Mouse (Mus musculus) neural tube, embryonic 12.5 days (tissue): ENCODE results near the gene Hip1r. TPM values are rescaled to one million over a fixed set of nuclear protein-coding genes. Genes with fewer than 3 reads are reported as not detected.

Experiments
- ATAC-seq: fragments of 200-750 bp; cut with Nextera tagmentation; 2 replicates; pipeline ENCODE4 v1.8.0; 2017; ENCODE audit warnings: low read depth, mild to moderate bottlenecking, moderate TSS enrichment, moderate library complexity; ENCODE audit not compliant: low FRiP score
- H3K27ac ChIP-seq: fragments of 300-500 bp; sonication (generic); 2 replicates; pipeline ENCODE4 v1.5.1; 2016
- H3K27me3 ChIP-seq: fragments of 300-500 bp; sonication (generic); replicated peaks from 2 replicates; pipeline ENCODE4 v1.6.1; 2016; ENCODE audit warnings: mild to moderate bottlenecking
- H3K36me3 ChIP-seq: fragments of 300-500 bp; sonication (generic); 2 replicates; pipeline ENCODE4 v1.6.1; 2016; ENCODE audit warnings: mild to moderate bottlenecking
- H3K4me1 ChIP-seq: fragments of 300-500 bp; sonication (generic); 2 replicates; pipeline ENCODE4 v1.6.1; 2016
- H3K4me2 ChIP-seq: fragments of 300-500 bp; sonication (generic); replicated peaks from 2 replicates; pipeline ENCODE4 v1.6.1; 2016; ENCODE audit warnings: mild to moderate bottlenecking
- H3K4me3 ChIP-seq: fragments of 300-500 bp; sonication (generic); 2 replicates; pipeline ENCODE4 v1.5.1; 2016
- H3K9ac ChIP-seq: fragments of 300-500 bp; sonication (generic); 2 replicates; pipeline ENCODE4 v1.6.1; 2016; ENCODE audit warnings: mild to moderate bottlenecking
- H3K9me3 ChIP-seq: fragments of 300-500 bp; sonication (generic); 2 replicates; pipeline ENCODE4 v1.6.1; 2016; ENCODE audit warnings: mild to moderate bottlenecking
- WGBS: fragments of 180-500 bp; shearing (Covaris S2); methylation state at CpG from one replicate; pipeline ENCODE4 v1.1.7; 2016; 5-methylcytosine and 5-hydroxymethylcytosine counted together
- polyA plus RNA-seq: library from polyadenylated mRNA; unstranded; fragments of >200 nt; fragmentation: Nextera tagmentation; extraction: Ambion mirVana; gene quantifications from 2 replicates; pipeline ENCODE4 v1.2.1, GENCODE M21; 2016

The Hip1r gene
- polyA plus RNA-seq, 1 experiment from 2014 or later: 12.6 TPM

DNA sequence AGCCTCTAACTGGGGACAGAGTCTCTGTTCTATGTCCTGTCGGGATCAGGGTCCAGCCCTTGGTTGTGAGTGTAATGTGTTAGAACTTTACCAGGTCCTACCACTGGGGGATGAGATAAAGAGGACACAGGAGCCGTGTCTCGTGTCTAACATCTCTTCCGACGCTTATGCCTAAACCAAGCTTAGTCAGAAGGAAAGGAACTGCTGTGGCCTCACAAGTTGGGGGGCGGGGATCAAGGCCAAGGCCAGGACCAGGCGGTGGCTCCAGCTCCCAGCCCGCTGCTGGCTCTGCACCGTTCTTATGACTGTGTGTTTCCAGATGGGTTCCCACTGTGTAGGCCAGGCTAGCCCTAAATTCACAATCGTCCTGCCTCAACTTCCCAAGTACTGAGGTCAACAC is 39.5 kb downstream of the Hip1r start:
- no peak overlapping the region for H3K27ac ChIP-seq
- H3K4me1 ChIP-seq: peaks cover 71% of the 10 kb centered on the region
- WGBS: 89% methylated on average over 10 of the region's 10 CpGs

DNA sequence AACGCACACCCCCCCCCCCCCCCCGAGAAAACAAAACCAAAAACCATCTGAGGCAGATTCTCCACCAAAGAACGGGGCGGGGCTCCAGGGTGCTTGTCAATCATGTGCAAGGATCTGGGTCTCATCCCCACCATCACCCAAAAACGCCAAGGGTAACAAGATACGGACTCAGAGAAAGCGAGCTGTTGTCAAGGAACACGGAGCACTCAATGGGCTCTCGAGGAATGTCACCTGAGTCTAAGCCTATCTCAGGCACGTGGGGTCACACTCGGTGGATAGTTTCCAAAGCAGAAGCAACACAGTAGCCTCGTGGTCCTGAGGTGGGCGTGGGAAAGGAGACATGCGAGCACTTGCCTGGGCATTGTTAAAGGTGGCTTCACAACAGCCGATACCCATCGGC is 40.3 kb downstream of the Hip1r start:
- H3K36me3 ChIP-seq: peaks cover 10% of the 10 kb centered on the region
- no peak overlapping the region for H3K9ac ChIP-seq
- no peak overlapping the region for H3K4me3 ChIP-seq
- ATAC-seq: no peak
- no peaks in the 10 kb centered on the region for H3K9me3 ChIP-seq
- no peak overlapping the region for H3K27ac ChIP-seq
- no peak overlapping the region for H3K4me2 ChIP-seq
- peaks cover 78% of the 10 kb centered on the region for H3K4me1 ChIP-seq
- no peaks in the 10 kb centered on the region for H3K27me3 ChIP-seq
- WGBS: 91% methylated on average over 16 of the region's 16 CpGs

More for the DNA sequence above, 39.5 kb downstream of the Hip1r start:
- Histone ChIP-seq H3K9me3 (no peaks in the 10 kb centered on the region), H3K9ac (no peak overlapping the region), H3K4me2 (no peak overlapping the region), H3K36me3 (peaks cover 19% of the 10 kb centered on the region), H3K27me3 (no peaks in the 10 kb centered on the region), H3K4me3 (no peak overlapping the region)
- ATAC-seq: no peak

DNA sequence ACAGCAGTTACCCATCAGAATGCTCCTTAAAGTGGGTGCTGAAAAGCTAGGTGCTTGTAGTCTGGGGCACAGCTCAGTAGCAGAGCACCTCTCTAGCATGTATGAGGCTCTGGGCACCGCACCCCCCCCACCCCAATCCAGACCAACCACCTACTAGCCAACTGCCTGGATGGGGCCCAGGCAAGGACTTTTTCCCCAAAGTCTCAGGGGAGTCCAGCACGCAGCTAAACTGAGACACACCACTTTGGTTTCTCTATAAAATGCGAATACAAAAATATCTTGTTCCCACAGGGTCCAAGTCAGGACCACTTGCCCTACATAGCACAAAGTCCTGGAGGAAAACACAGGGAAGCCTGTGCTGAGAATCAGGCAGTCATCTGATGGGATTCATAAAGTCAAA is 40.8 kb downstream of the Hip1r start:
- no peak overlapping the region for H3K4me3 ChIP-seq
- H3K27ac ChIP-seq: no peak overlapping the region
- peaks cover 7% of the 10 kb centered on the region for H3K36me3 ChIP-seq
- 77% methylated on average over 3 of the region's 3 CpGs for WGBS
- no peak overlapping the region for H3K4me2 ChIP-seq
- no peak for ATAC-seq
- no peaks in the 10 kb centered on the region for H3K27me3 ChIP-seq
- H3K9ac ChIP-seq: no peak overlapping the region
- H3K4me1 ChIP-seq: peaks cover 83% of the 10 kb centered on the region
- H3K9me3 ChIP-seq: no peaks in the 10 kb centered on the region

DNA sequence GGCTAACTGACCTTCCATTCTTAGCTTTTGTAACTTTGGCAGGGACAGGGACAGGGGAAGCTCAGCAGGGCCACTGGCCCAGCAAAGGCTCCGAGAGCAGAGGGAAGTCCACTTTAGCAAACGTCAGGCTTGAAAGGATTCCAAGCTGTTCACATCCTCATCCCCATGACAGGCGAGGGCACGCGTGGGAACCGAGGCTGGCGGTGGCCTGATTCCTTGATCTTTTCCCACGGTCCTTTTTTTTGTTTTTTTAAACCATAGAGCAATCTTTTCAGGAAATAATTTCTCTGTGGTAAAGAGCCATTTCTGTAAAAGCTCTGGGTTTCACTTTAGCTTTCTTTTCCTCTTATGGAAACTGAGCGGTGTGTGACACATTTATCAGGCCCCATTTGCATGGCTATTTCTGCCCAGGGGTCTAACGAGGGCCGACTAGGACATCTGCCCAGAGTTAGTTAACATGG is 41.4 kb downstream of the Hip1r start:
- ATAC-seq: no peak
- no peak overlapping the region for H3K4me3 ChIP-seq
- H3K27me3 ChIP-seq: no peaks in the 10 kb centered on the region
- WGBS: 12% methylated on average over 11 of the region's 11 CpGs
- peak overlapping the region; percentile 18; the same call in 1 of the 2 replicates for H3K4me2 ChIP-seq
- H3K4me1 ChIP-seq: peaks cover 89% of the 10 kb centered on the region
- no peaks in the 10 kb centered on the region for H3K9me3 ChIP-seq
- H3K9ac ChIP-seq: no peak overlapping the region
- H3K27ac ChIP-seq: no peak overlapping the region
- H3K36me3 ChIP-seq: peaks cover 3% of the 10 kb centered on the region

DNA sequence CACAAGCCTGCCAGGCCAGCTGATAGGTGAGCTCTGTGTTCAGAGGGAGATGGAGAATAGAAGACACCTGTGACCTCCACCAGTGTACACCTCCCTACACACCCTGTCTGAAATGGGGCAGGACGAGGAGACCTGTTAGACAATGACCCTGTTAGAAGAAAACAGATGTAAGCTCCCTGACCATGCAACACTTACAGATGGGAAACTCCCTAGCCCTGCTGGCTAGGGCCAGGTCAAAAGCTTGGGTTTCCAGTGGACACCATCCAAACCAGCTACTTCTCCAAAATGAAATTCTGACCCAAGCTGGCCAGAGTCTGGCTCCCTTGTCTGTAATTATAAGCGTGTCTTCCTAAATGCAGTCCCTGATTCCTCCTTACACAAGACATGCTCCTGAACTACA is 42.3 kb downstream of the Hip1r start:
- Histone ChIP-seq H3K4me2 (no peak overlapping the region), H3K9me3 (no peaks in the 10 kb centered on the region), H3K27ac (no peak overlapping the region), H3K4me1 (peaks cover 93% of the 10 kb centered on the region), H3K27me3 (no peaks in the 10 kb centered on the region), H3K36me3 (no peaks in the 10 kb centered on the region), H3K4me3 (no peak overlapping the region), H3K9ac (no peak overlapping the region)
- WGBS: 79% methylated on average over 2 of the region's 2 CpGs
- no peak for ATAC-seq

DNA sequence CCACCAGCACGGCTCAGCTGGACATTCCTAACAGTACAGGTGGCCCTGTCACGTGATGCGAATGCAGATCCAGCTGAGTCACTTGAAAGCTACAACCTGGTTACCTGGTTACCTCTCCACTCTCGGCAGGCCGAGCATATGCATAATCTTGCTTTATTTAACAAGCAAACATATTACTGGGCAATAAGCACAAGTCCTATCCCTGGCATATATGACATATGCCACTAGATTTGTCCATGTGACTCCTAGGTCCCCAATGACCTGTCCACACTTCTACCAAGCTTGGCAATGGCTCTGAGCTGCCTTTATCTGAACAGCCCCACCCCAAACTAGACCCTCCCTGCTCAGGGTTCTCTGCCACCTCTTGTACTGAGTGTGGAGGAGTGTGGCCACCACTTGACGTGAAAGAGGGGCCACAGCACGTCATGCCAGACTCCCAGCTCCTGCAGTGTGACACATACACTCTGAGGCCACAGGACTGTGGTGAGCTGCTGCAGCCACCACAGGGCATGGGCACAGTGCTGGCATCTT is 42.9 kb downstream of the Hip1r start:
- ATAC-seq: no peak
- Histone ChIP-seq H3K36me3 (0 out of 2 replicates have a peak, but pooled peaks cover 5% of the 10 kb centered on the region), H3K4me3 (no peak overlapping the region), H3K9me3 (no peaks in the 10 kb centered on the region), H3K9ac (no peak overlapping the region), H3K4me1 (peaks cover 87% of the 10 kb centered on the region), H3K27ac (no peak overlapping the region), H3K4me2 (no peak overlapping the region), H3K27me3 (no peaks in the 10 kb centered on the region)
- 87% methylated on average over 7 of the region's 7 CpGs for WGBS

DNA sequence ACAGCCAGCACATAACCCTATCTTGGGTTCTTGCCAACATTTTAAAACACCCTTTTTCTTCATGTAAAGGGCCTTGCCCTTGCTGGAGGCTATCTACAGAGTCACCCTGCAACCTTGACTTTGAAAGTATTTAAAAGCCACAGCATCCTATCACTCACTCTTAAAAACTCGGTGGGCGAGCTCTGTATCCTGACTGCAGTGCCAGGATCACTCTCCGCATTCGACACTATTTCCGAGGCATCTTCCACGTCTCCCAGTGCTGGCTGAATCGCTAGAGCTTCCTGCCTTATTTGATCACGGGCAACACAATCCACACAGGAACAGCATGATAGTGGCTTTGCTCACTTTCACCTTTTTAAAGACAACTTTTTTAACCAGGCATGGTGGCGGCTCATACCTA is 44.5 kb downstream of the Hip1r start:
- H3K9ac ChIP-seq: no peak overlapping the region
- WGBS: 86% methylated on average over 9 of the region's 9 CpGs
- H3K4me1 ChIP-seq: peaks cover 72% of the 10 kb centered on the region

DNA sequence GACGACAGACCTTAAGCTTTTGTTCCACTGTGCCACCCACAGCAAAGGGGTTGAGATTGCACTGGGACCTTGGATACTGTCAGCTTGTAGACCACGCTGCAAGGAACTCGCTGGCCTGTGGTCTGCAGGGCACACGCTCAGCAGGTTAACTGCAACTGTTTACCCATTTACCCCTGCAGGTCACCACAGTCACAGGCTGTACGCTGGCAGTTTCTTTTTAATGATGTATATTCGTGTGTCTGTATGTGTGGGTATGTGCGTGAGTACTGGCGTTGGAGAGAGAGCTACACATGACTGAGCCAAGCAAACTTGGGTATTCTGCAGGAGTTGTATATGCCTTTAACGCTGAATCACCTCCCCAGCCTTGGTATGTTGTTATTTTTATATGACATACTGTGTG is 45.2 kb downstream of the Hip1r start:
- no peak for ATAC-seq
- H3K27me3 ChIP-seq: no peaks in the 10 kb centered on the region
- H3K9ac ChIP-seq: no peak overlapping the region
- no peaks in the 10 kb centered on the region for H3K9me3 ChIP-seq
- H3K4me1 ChIP-seq: peaks cover 72% of the 10 kb centered on the region
- 82% methylated on average over 9 of the region's 9 CpGs for WGBS
- H3K4me3 ChIP-seq: no peak overlapping the region
- H3K4me2 ChIP-seq: no peak overlapping the region
- 0 out of 2 replicates have a peak, but pooled peaks cover 5% of the 10 kb centered on the region for H3K36me3 ChIP-seq
- H3K27ac ChIP-seq: no peak overlapping the region

More for the DNA sequence above, 44.5 kb downstream of the Hip1r start:
- Histone ChIP-seq H3K9me3 (no peaks in the 10 kb centered on the region), H3K27me3 (no peaks in the 10 kb centered on the region), H3K4me3 (no peak overlapping the region), H3K4me2 (no peak overlapping the region), H3K27ac (no peak overlapping the region), H3K36me3 (0 out of 2 replicates have a peak, but pooled peaks cover 5% of the 10 kb centered on the region)
- no peak for ATAC-seq

DNA sequence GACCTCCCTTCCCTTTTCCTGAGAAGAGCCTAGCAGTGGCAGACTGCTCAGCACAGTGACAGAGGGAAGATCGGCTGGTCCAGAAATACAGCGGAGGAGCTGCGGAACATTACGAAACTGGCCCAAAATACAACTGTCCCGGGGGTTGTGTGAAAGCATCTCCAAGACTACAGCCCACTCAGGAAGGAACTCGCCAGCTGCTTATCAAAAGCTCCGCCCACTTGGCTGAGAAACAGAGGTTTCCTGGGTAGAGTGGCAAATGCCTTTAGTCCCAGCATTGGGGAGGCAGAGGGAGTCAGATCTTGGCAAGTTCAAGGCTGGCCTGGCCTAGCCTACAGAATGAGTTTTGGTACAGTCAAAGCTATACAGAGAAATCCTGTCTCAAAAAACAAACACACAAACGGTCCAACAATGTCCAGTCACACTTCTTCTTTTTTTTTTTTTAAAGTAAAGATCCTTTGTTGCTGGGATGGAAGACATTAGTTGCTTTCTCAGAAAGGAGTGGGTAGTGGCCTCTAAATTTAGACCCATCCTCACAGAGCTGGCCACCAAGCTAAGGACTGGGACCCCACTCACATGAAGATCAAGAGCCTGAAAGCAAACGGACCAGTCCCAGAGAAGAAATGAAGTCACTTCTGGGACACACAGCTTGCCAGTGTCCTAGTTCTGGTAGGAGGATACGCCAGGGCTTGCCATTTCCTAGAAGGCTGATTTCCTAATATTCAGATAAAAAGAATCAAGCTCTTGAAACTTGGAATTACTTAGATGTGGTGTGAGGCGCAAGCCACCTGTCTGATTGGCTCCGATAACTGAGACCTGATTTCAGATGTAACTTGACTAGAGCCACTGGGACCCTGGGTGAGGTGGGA is 46.2 kb downstream of the Hip1r start:
- no peaks in the 10 kb centered on the region for H3K9me3 ChIP-seq
- no peak for ATAC-seq
- H3K9ac ChIP-seq: no peak overlapping the region
- peaks cover 72% of the 10 kb centered on the region for H3K4me1 ChIP-seq
- 79% methylated on average over 12 of the region's 12 CpGs for WGBS
- no peak overlapping the region for H3K27ac ChIP-seq
- H3K36me3 ChIP-seq: 0 out of 2 replicates have a peak, but pooled peaks cover 5% of the 10 kb centered on the region
- H3K4me3 ChIP-seq: no peak overlapping the region
- H3K4me2 ChIP-seq: 0 out of 2 replicates have a peak overlapping the region, but pooled peaks have one; percentile 13
- H3K27me3 ChIP-seq: no peaks in the 10 kb centered on the region

DNA sequence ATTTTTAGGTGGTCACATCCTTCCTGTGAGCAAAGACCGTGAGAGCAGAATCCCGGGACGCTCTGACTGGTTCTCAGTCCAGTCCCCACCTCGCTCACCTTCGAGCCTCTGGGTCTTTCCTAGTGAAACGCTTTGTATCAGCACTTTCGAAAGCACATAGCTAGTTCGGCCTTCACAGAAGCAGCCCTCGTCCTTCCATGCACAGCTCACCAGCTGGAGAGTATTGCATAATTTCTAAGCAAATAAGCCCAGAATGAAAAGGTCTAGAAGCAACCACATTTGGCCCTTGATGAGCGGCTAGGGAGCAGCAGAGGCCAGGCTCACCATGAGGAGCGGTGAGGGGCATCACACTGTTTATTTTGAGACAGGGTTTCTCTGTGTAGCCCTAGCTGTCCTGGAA is 47.7 kb downstream of the Hip1r start:
- H3K4me2 ChIP-seq: no peak overlapping the region
- no peak overlapping the region for H3K27ac ChIP-seq
- H3K9ac ChIP-seq: no peak overlapping the region
- H3K27me3 ChIP-seq: no peaks in the 10 kb centered on the region
- H3K4me3 ChIP-seq: no peak overlapping the region
- H3K9me3 ChIP-seq: no peaks in the 10 kb centered on the region
- 92% methylated on average over 11 of the region's 11 CpGs for WGBS
- no peak for ATAC-seq
- H3K36me3 ChIP-seq: 0 out of 2 replicates have a peak, but pooled peaks cover 7% of the 10 kb centered on the region
- peaks cover 75% of the 10 kb centered on the region for H3K4me1 ChIP-seq

DNA sequence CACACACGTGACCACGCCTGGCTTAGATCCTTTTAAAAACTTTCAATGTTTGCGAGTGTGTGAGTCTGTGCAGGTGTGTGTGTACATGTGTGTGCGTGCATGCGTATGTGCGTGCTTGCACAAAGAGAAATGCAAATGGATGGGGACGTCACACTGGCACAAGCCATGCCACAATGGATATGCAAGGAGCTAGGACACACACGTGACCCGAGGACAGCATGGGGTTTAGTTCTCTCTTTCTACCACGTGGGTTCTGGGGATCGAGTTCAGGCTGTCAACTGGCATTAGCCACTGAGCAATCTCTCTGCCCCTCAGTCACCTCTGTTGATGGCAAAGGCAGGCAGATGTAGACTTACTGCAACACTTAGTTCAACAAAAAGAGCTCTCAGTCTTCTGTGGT is 48.3 kb downstream of the Hip1r start:
- Histone ChIP-seq H3K4me1 (peaks cover 75% of the 10 kb centered on the region), H3K9me3 (no peaks in the 10 kb centered on the region), H3K36me3 (0 out of 2 replicates have a peak, but pooled peaks cover 7% of the 10 kb centered on the region), H3K27ac (no peak overlapping the region), H3K4me2 (no peak overlapping the region), H3K27me3 (no peaks in the 10 kb centered on the region), H3K4me3 (no peak overlapping the region), H3K9ac (no peak overlapping the region)
- ATAC-seq: no peak
- 86% methylated on average over 11 of the region's 11 CpGs for WGBS

DNA sequence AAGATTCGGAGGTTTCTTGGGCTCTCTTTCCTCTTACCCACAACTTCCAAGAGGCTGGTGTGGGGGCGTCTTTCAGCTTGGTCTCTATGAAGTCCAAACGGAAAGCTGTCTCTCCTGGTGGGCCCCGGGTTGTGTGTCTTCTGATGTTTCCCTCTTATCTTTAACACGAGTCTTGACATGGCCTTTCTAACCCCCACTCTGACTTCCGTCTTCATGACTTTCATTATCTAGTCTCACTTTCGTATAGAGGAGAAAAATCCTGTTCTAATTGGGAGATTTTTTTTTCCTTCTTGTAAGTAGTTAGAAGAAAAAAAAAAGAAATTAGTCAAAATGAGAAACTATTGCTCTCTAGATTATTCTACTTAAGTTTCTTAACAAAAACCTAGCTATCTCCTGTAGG is 48.9 kb downstream of the Hip1r start:
- no peaks in the 10 kb centered on the region for H3K27me3 ChIP-seq
- 90% methylated on average over 7 of the region's 7 CpGs for WGBS
- no peak for ATAC-seq
- peaks cover 74% of the 10 kb centered on the region for H3K4me1 ChIP-seq
- no peak overlapping the region for H3K4me3 ChIP-seq
- no peaks in the 10 kb centered on the region for H3K9me3 ChIP-seq
- peaks cover 10% of the 10 kb centered on the region; the same call in 1 of the 2 replicates for H3K36me3 ChIP-seq
- H3K9ac ChIP-seq: no peak overlapping the region
- no peak overlapping the region for H3K4me2 ChIP-seq
- H3K27ac ChIP-seq: no peak overlapping the region
